Mouse (Mus musculus) spleen, adult 2 months (tissue): Measurements from ENCODE around the gene Wipf2.

ENCODE experiments used
- CTCF ChIP-seq: fragments of 200-500 bp; IDR thresholded peaks from 2 replicates; pipeline ENCODE4 v1.5.1; 2011; ENCODE audit warnings: mild to moderate bottlenecking, inconsistent platforms; ENCODE audit not compliant: insufficient read depth, insufficient read length, insufficient replicate concordance; ENCODE audit errors: extremely low read depth
- POLR2A ChIP-seq: fragments of 200-500 bp; IDR thresholded peaks from 2 replicates; pipeline ENCODE4 v1.6.1; 2011; ENCODE audit warnings: low read depth, low read length, inconsistent platforms

DNA sequence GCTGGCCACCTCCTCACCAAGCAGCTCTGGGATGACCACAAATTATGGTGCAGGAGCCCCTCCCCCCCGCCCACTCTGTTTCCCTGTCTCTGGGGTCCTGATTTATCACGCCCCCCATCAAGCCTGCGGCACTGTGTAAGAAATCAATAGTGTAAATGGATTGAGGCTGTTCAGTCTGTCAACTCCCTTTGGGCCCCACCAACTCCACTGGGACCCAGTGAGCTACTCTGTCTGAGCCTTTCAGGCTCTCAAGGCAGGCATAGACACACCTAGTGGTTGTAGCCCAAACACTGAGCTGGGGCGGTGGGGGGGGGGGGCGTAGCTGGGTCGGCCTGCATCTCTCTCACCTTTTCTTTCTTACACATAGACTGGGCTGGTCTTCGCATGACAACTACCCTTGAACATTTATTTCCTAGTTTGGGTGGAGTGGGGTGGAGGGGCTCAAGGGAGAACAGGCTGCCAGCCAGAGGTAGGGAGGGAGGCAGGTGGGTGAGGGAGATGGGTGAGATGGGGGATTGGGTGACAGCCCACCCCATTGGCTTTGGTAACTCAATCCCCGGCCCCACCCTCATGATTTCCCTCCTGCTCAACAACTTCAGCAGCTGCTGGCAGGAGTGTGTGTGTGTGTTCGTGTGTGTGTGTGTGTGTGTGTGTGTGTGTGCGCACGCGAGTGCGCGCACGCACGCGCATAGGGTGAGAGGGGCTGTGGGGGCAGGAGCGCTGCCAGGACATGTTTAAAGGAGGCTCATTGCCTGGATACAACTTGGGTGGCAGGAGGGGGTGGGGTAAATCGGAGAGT, 69.1 kb downstream of the Wipf2 start:
- TF ChIP-seq POLR2A (no peak), CTCF (no peak)
